Mouse (Mus musculus) heart, postnatal 0 days (tissue): ENCODE measurements at regions not wholly inside any gene's neighbourhood (a gene's known extent, or its start where the extent isn't known, plus 50 kb on each side); places are given as distances from the start of the nearest gene placed in this dataset.

ENCODE experiments used
- ATAC-seq: fragments of 200-750 bp; cut with Nextera tagmentation; 2 replicates; pipeline ENCODE4 v1.8.0; 2017; ENCODE audit warnings: low read depth, moderate number of reproducible peaks, moderate library complexity; ENCODE audit not compliant: insufficient read depth
- DNase-seq: peaks from one replicate; pipeline ENCODE4 v3.0.0-alpha.2; 2016; ENCODE audit warnings: low spot score
- H3K27ac ChIP-seq: fragments of 300-500 bp; sonication (generic); 2 replicates; pipeline ENCODE4 v1.5.1; 2014; ENCODE audit warnings: low read depth, mild to moderate bottlenecking
- H3K27me3 ChIP-seq: fragments of 300-500 bp; sonication (generic); 2 replicates; pipeline ENCODE4 v1.6.1; 2014; ENCODE audit warnings: low read length, mixed read lengths; ENCODE audit not compliant: control insufficient read depth, insufficient read depth
- H3K36me3 ChIP-seq: fragments of 300-500 bp; sonication (generic); replicated peaks from 2 replicates; pipeline ENCODE4 v1.6.1; 2014; ENCODE audit warnings: low read length, mixed read lengths; ENCODE audit not compliant: control insufficient read depth, insufficient read depth
- H3K4me1 ChIP-seq: fragments of 300-500 bp; sonication (generic); 2 replicates; pipeline ENCODE4 v1.6.1; 2014; ENCODE audit warnings: antibody characterized with exemption; ENCODE audit not compliant: control insufficient read depth, insufficient read depth
- H3K4me2 ChIP-seq: fragments of 300-500 bp; sonication (generic); 2 replicates; pipeline ENCODE4 v1.6.1; 2014; ENCODE audit warnings: low read depth, mild to moderate bottlenecking, low read length, moderate library complexity
- H3K4me3 ChIP-seq: fragments of 300-500 bp; sonication (generic); 2 replicates; pipeline ENCODE4 v1.5.1; 2014; ENCODE audit warnings: low read depth, low read length
- H3K9ac ChIP-seq: fragments of 300-500 bp; sonication (generic); replicated peaks from 2 replicates; pipeline ENCODE4 v1.6.1; 2014; ENCODE audit warnings: low read depth, low read length, mixed read lengths
- H3K9me3 ChIP-seq: fragments of 300-500 bp; sonication (generic); replicated peaks from 2 replicates; pipeline ENCODE4 v1.6.1; 2016; ENCODE audit warnings: low read length; ENCODE audit not compliant: control insufficient read depth
- CTCF ChIP-seq: IDR thresholded peaks from 2 replicates; pipeline ENCODE4 v1.5.1; 2016; ENCODE audit warnings: antibody characterized with exemption, control low read depth, low read depth
- EP300 ChIP-seq: IDR thresholded peaks from 2 replicates; pipeline ENCODE4 v1.6.1; 2016; ENCODE audit warnings: antibody characterized with exemption, low read depth
- WGBS: fragments of 180-500 bp; shearing (Covaris S2); extraction: QIAGEN DNeasy Blood & Tissue Kit; methylation state at CpG from one replicate; pipeline ENCODE4 v1.1.7; 2014; 5-methylcytosine and 5-hydroxymethylcytosine counted together

DNA sequence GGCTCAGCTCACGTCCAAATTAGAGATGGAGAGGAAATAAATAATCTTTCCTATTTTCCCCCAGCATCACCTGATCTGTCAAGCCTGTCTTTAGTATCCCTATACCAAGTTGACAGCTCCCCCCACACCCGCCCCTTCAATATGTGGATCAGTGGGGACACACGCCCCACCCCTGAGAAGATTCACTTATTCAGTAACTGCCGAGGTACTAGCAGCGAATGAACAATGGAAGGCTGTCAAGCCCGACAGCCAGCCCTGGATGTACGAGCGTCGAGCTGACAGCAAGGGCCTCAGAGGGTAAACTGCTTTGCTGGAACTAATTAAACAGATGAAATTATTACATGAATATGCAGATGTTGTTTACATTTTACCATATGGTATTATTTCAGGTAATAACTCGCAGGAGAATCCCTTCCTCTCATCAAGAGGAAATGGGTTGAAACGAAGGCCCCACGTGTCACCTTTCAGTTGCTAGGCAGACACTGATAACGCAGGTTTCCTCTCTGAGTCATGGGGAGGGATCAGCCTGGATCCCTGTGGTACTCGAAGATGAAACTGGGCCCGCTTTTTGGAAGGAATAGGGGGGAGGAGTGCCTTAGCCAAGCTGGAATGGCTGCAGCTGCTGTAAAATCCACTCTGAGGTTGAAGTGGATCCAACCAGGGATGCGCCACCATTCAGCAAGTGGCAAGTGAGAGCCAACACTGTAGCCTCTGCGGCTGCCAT, 319.7 kb downstream of the Nr2f2 start:
- Histone ChIP-seq H3K27me3 (no peaks in the 10 kb centered on the region), H3K9me3 (no peaks in the 10 kb centered on the region), H3K4me1 (no peaks in the 10 kb centered on the region), H3K27ac (no peak overlapping the region), H3K4me2 (no peak overlapping the region), H3K36me3 (no peaks in the 10 kb centered on the region), H3K9ac (no peak overlapping the region), H3K4me3 (no peak overlapping the region)
- ATAC-seq: no peak
- TF ChIP-seq EP300: no peak
- no peak for TF ChIP-seq CTCF
- no peak for DNase-seq
- WGBS: 52% methylated on average over 17 of the region's 17 CpGs

DNA sequence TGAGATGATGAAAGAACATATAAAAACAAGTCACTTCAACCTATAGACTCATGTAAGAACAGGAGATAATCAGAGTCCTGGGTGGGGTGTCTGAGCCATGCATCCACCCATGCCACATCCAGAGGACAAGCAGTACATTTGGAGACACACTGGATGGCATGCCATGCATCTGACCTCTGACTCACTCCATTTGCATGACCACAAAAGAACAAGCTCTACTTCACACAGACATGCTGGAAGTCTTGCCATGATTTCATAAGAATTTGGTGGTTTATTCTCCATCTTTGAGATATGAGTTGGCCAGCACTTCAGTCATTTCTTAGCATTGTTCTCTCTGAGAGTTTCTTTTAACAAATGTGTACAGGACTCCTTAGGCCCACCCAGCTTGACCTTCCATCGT, 329.5 kb downstream of the Nr2f2 start:
- Histone ChIP-seq H3K4me2 (no peak overlapping the region), H3K9me3 (no peaks in the 10 kb centered on the region), H3K4me3 (no peak overlapping the region), H3K27me3 (no peaks in the 10 kb centered on the region), H3K36me3 (no peaks in the 10 kb centered on the region), H3K4me1 (no peaks in the 10 kb centered on the region), H3K9ac (no peak overlapping the region), H3K27ac (no peak overlapping the region)
- DNase-seq (no peak), ATAC-seq (no peak)
- 49% methylated on average over 1 of the region's 1 CpGs for WGBS
- TF ChIP-seq CTCF: no peak
- no peak for TF ChIP-seq EP300

DNA sequence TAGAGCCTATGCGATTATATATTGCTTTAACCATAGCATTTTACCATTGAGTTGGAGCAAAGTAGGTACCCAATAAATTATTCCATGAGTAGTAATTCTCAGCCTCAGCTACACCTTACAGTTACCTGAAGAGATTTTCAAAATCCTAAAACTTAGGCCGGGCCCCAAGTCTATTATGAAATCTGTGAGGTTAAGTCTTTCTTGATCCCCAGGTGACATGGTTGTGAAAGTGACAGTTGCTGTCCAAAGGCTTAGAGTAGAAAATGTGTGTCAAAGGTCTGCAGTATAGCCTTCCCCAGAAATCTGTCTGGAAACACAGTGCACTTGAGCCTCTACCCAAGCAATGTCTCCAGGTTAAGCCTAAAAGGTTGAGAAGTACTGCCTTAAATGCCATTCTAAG, 333.7 kb downstream of the Nr2f2 start:
- no peak overlapping the region for H3K4me3 ChIP-seq
- no peak overlapping the region for H3K4me2 ChIP-seq
- no peaks in the 10 kb centered on the region for H3K27me3 ChIP-seq
- WGBS: 78% methylated on average over 2 of the region's 2 CpGs
- no peaks in the 10 kb centered on the region for H3K4me1 ChIP-seq
- no peaks in the 10 kb centered on the region for H3K9me3 ChIP-seq
- DNase-seq (no peak), ATAC-seq (no peak)
- no peak overlapping the region for H3K27ac ChIP-seq
- no peaks in the 10 kb centered on the region for H3K36me3 ChIP-seq
- TF ChIP-seq EP300 (no peak), CTCF (no peak)
- H3K9ac ChIP-seq: no peak overlapping the region

DNA sequence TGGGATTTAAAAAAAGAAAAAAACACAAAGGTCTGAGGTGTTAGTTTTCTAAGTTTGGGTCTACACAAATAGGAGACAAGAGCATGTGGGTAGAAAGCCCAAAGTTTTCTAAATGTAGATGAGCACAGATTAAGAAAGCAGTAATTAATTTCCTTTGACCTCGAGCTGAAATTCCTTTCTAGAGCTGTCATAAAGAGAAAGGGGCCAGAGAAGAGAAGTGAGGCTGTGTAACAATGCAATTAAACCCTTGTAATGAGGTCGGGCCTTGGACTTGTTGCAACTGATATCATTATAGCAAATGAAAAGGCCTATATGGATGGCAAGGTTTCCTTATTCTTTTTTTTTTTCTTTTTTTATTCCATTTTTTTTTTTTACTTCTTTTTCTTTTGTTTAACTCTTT, 337.2 kb downstream of the Nr2f2 start:
- H3K4me1 ChIP-seq: no peaks in the 10 kb centered on the region
- no peak overlapping the region for H3K27ac ChIP-seq
- no peak overlapping the region for H3K9ac ChIP-seq
- no peak overlapping the region for H3K4me2 ChIP-seq
- no peaks in the 10 kb centered on the region for H3K27me3 ChIP-seq
- DNase-seq (no peak), ATAC-seq (no peak)
- H3K36me3 ChIP-seq: no peaks in the 10 kb centered on the region
- no peak overlapping the region for H3K4me3 ChIP-seq
- 44% methylated on average over 2 of the region's 2 CpGs for WGBS
- TF ChIP-seq EP300 (no peak), CTCF (no peak)
- no peaks in the 10 kb centered on the region for H3K9me3 ChIP-seq

DNA sequence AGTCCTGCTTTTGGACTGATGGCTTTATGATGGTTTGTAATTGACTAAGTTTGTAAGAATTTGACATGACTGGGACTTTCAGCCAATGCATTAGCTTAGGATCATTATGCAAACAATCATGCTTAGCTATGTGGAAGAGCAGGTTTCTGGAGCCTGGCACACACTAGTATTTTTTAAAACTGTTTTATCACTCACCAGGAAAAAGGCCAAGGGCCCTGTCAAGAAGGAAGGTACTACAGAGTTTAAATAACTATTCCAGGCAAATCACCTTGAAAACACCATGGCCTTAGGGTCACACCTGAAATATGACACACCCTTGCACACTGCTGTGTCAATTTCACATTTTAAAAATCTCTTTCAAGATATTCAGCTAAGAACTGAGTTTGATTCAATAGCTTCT, 341.0 kb downstream of the Nr2f2 start:
- Histone ChIP-seq H3K36me3 (no peaks in the 10 kb centered on the region), H3K4me1 (no peaks in the 10 kb centered on the region), H3K4me3 (no peak overlapping the region), H3K9me3 (no peaks in the 10 kb centered on the region), H3K27ac (no peak overlapping the region), H3K27me3 (no peaks in the 10 kb centered on the region), H3K9ac (no peak overlapping the region), H3K4me2 (no peak overlapping the region)
- DNase-seq (no peak), ATAC-seq (no peak)
- TF ChIP-seq CTCF: no peak
- no peak for TF ChIP-seq EP300

DNA sequence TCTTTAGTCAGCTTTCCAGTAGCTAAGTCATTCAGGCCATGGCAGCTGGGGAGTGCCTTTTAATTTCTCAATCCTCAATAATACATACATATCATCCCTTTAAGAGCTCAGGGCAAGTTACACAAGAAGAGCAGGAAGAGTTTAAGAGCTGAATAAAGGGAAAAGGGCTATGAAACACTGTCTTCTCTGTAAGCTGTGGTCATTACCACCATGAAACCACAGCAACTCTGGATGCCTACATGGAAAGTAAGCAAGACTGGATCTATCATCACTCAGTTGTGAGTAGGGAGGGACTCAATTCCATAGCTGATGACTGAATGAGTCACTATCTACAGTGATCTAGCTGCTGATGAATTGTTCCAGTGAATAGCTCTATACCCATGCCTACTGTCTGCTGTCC, 349.9 kb downstream of the Nr2f2 start:
- DNase-seq (no peak), ATAC-seq (no peak)
- H3K9ac ChIP-seq: no peak overlapping the region
- TF ChIP-seq EP300: no peak
- TF ChIP-seq CTCF: no peak
- no peaks in the 10 kb centered on the region for H3K27me3 ChIP-seq
- no peaks in the 10 kb centered on the region for H3K9me3 ChIP-seq
- H3K4me2 ChIP-seq: no peak overlapping the region
- H3K27ac ChIP-seq: no peak overlapping the region
- H3K36me3 ChIP-seq: no peaks in the 10 kb centered on the region
- H3K4me3 ChIP-seq: no peak overlapping the region
- no peaks in the 10 kb centered on the region for H3K4me1 ChIP-seq
